Mouse (Mus musculus) telencephalon, adult 2 months (tissue): ENCODE data around the gene Prg4.

Source experiments
- DNase-seq: peaks from one replicate; pipeline ENCODE4 v3.0.0-alpha.2; 2011; ENCODE audit warnings: low read depth, low spot score

The Prg4 gene

DNA sequence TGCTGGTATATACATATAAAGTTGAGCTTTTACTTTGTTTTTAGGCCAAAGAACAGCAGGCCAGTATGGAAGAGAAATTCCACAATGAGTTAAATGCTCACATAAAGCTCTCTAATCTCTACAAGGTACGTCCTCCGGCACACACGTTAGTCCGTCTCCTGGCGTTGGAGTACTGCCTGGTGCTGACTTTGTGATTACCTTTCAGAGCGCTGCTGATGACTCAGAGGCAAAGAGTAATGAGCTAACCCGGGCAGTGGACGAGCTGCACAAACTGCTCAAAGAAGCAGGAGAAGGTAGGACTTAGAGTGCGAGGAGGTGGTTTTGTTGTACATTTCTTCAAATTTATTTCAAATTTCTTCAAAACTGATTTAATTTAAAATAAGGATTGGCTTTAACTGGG lies 58.7 kb downstream of the Prg4 start:
- no peak for DNase-seq

DNA sequence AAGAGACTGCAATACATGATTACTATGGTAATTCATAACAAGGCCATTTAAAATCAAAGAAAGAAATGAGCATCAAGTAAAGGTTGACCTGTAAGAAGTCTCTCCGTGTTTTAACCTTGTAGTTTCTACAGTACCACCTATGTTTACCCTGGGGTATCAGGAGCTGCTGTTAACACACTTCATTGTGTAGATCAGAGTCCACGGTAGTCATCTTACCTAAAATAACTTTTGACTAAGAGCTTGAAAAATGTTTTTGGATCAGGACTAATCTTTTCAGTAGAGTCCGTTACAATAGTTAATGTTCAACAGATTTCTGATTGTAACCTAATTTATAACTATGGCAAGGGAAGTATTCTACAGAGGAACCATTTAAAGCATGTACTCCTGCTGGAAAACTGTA lies 61.4 kb downstream of the Prg4 start:
- no peak for DNase-seq

DNA sequence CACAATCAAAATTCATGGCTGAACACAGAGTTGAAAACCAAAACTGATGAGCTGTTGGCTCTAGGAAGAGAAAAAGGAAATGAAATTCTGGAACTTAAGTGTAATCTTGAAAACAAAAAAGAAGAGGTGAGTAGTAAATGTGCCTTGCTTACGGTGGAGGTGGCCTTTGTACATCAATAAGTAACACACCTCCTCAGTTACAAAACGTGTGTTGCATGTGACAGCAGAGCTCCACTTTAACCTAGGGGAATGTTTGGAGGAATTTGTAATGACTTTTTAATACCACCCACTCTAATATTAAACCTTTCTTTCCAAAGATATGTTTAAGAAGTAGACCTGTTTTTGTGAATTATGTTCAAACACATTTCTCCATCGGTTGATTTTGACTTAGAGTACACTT lies 62.1 kb downstream of the Prg4 start:
- DNase-seq = no peak
